Mouse (Mus musculus): Measurements from ENCODE around the gene Inafm1. TPM values are rescaled to one million over a fixed set of nuclear protein-coding genes. Genes with fewer than 3 reads are reported as not detected.

Gene Inafm1
- polyA plus RNA-seq (2012; rRNA removed): 53.8 and 57.4 TPM in 2 replicates

GRCm38 (mm10) chr7:16273081-16273765 lies at the start of gene Inafm1:
Inafm1 (minus strand) TSS chr7:16273617.

GRCm38 (mm10) chr7:16308093-16308492 lies 34.7 kb upstream of the Inafm1 start, which contains the start of gene Bbc3:
Bbc3 (plus strand) TSS chr7:16308393.

GRCm38 (mm10) chr7:16286026-16286961 lies 12.9 kb upstream of the Inafm1 start, which contains the start of gene Ccdc9:
Ccdc9 (minus strand) TSS chr7:16286795.

GRCm38 (mm10) chr7:16259110-16259590 lies 14.3 kb downstream of the Inafm1 start, which contains the start of gene C5ar1:
C5ar1 (minus strand) TSS chr7:16259540.

GRCm38 (mm10) chr7:16244067-16244466 lies 29.4 kb downstream of the Inafm1 start, which contains the start of gene C5ar2:
C5ar2 (minus strand) TSS chr7:16244154.

Other genes with a start within 250 kb of the Inafm1 start
- 7.8 and 12.0 TPM in 2 replicates for gene Bicra, start 225.7 kb downstream of the Inafm1 start, polyA plus RNA-seq (2012; rRNA removed)
- gene Zfp541, start 211.8 kb downstream of the Inafm1 start, polyA plus RNA-seq (2012; rRNA removed): 0.28 TPM in 2 replicates
- gene Napa, start 175.2 kb downstream of the Inafm1 start, polyA plus RNA-seq (2012; rRNA removed): 179 and 189 TPM in 2 replicates
- gene Kptn, start 153.7 kb downstream of the Inafm1 start, polyA plus RNA-seq (2012; rRNA removed): 51.4 and 53.5 TPM in 2 replicates
- 29.3 and 35.9 TPM in 2 replicates for gene Slc8a2, start 143.8 kb downstream of the Inafm1 start, polyA plus RNA-seq (2012; rRNA removed)
- 155 and 163 TPM in 2 replicates for gene Meis3, start 98.5 kb downstream of the Inafm1 start, polyA plus RNA-seq (2012; rRNA removed)
- gene Dhx34, start 51.6 kb downstream of the Inafm1 start, polyA plus RNA-seq (2012; rRNA removed): 12.0 and 12.1 TPM in 2 replicates
- gene C5ar2, start 29.5 kb downstream of the Inafm1 start, polyA plus RNA-seq (2012; rRNA removed): 0.09 and 0.12 TPM in 2 replicates
- gene C5ar1, start 14.1 kb downstream of the Inafm1 start, polyA plus RNA-seq (2012; rRNA removed): 0.74 and 1.6 TPM in 2 replicates
- gene Ccdc9, start 13.2 kb upstream of the Inafm1 start, polyA plus RNA-seq (2012; rRNA removed): 40.8 and 46.5 TPM in 2 replicates
- 38.4 and 42.7 TPM in 2 replicates for gene Bbc3, start 34.8 kb upstream of the Inafm1 start, polyA plus RNA-seq (2012; rRNA removed)
- 156 and 162 TPM in 2 replicates for gene Sae1, start 114.2 kb upstream of the Inafm1 start, polyA plus RNA-seq (2012; rRNA removed)
- gene Zc3h4, start 127.3 kb upstream of the Inafm1 start, polyA plus RNA-seq (2012; rRNA removed): 42.4 and 44.3 TPM in 2 replicates
- gene Tmem160, start 179.2 kb upstream of the Inafm1 start, polyA plus RNA-seq (2012; rRNA removed): 62.8 and 69.6 TPM in 2 replicates
- 12.0 and 16.5 TPM in 2 replicates for gene Npas1, start 204.1 kb upstream of the Inafm1 start, polyA plus RNA-seq (2012; rRNA removed)

Data from central nervous system, embryonic 18 days (tissue).